Mouse (Mus musculus) neural tube, embryonic 11.5 days (tissue): Measurements from ENCODE around the gene Prdm16. TPM values are rescaled to one million over a fixed set of nuclear protein-coding genes. Genes with fewer than 3 reads are reported as not detected.
A peak's percentile ranks its signal among the peaks of the same experiment; 100 is the strongest.

Source experiments
- ATAC-seq: fragments of 200-750 bp; cut with Nextera tagmentation; 2 replicates; pipeline ENCODE4 v1.8.0; 2017; ENCODE audit warnings: moderate number of reproducible peaks, mild to moderate bottlenecking, moderate TSS enrichment, moderate library complexity; ENCODE audit not compliant: insufficient read depth, low FRiP score, low TSS enrichment
- DNase-seq: peaks from one replicate; pipeline ENCODE4 v3.0.0-alpha.2; 2015; ENCODE audit warnings: low spot score
- H3K27ac ChIP-seq: fragments of 300-500 bp; sonication (generic); 2 replicates; pipeline ENCODE4 v1.5.1; 2014; ENCODE audit warnings: low read depth, mild to moderate bottlenecking, low read length
- H3K27me3 ChIP-seq: fragments of 300-500 bp; sonication (generic); 2 replicates; pipeline ENCODE4 v1.6.1; 2014; ENCODE audit warnings: mild to moderate bottlenecking, low read length, mixed read lengths; ENCODE audit not compliant: control insufficient read depth, insufficient read depth
- H3K36me3 ChIP-seq: fragments of 300-500 bp; sonication (generic); 2 replicates; pipeline ENCODE4 v1.6.1; 2014; ENCODE audit warnings: mild to moderate bottlenecking, low read length, moderate library complexity, mixed read lengths; ENCODE audit not compliant: control insufficient read depth, insufficient read depth
- H3K4me1 ChIP-seq: fragments of 300-500 bp; sonication (generic); 2 replicates; pipeline ENCODE4 v1.6.1; 2014; ENCODE audit warnings: low read length, mixed read lengths; ENCODE audit not compliant: control insufficient read depth, insufficient read depth
- H3K4me2 ChIP-seq: fragments of 300-500 bp; sonication (generic); 2 replicates; pipeline ENCODE4 v1.6.1; 2014; ENCODE audit warnings: low read depth, mild to moderate bottlenecking, moderate library complexity
- H3K4me3 ChIP-seq: fragments of 300-500 bp; sonication (generic); 2 replicates; pipeline ENCODE4 v1.5.1; 2014; ENCODE audit warnings: low read depth, low read length
- H3K9ac ChIP-seq: fragments of 300-500 bp; sonication (generic); 2 replicates; pipeline ENCODE4 v1.6.1; 2014; ENCODE audit warnings: mild to moderate bottlenecking, low read length
- H3K9me3 ChIP-seq: fragments of 300-500 bp; sonication (generic); 2 replicates; pipeline ENCODE4 v1.6.1; 2016; ENCODE audit warnings: low read length; ENCODE audit not compliant: control insufficient read depth
- WGBS: fragments of 180-500 bp; shearing (Covaris S2); extraction: QIAGEN DNeasy Blood & Tissue Kit; methylation state at CpG from one replicate; pipeline ENCODE4 v1.1.7; 2014; 5-methylcytosine and 5-hydroxymethylcytosine counted together
- polyA plus RNA-seq: library from polyadenylated mRNA; unstranded; fragments of >200 nt; fragmentation: Nextera tagmentation; extraction: Ambion mirVana; gene quantifications from 2 replicates; pipeline ENCODE4 v1.2.1, GENCODE M21; 2014

Prdm16 gene
- polyA plus RNA-seq, 1 experiment from 2014 or later, result 10.9 TPM

GRCm38 (mm10) chr4:154359762-154360300 is 276.8 kb downstream of the Prdm16 start:
- no peak for ATAC-seq
- Histone ChIP-seq H3K4me2 (no peak overlapping the region), H3K9ac (no peak overlapping the region), H3K27me3 (0 out of 2 replicates have a peak, but pooled peaks cover 2% of the 10 kb centered on the region), H3K36me3 (no peaks in the 10 kb centered on the region), H3K9me3 (no peaks in the 10 kb centered on the region), H3K4me1 (no peaks in the 10 kb centered on the region), H3K4me3 (no peak overlapping the region), H3K27ac (no peak overlapping the region)
- DNase-seq, result no peak
- WGBS, result 70% methylated on average over 9 of the region's 9 CpGs

GRCm38 (mm10) chr4:154358816-154359215 is 277.9 kb downstream of the Prdm16 start:
- no peak overlapping the region for H3K27ac ChIP-seq
- ATAC-seq, result no peak
- H3K36me3 ChIP-seq, result no peaks in the 10 kb centered on the region

GRCm38 (mm10) chr4:154358370-154358769 is 278.3 kb downstream of the Prdm16 start:
- no peak for DNase-seq
- no peak overlapping the region for H3K27ac ChIP-seq
- no peak for ATAC-seq
- 75% methylated on average over 5 of the region's 5 CpGs for WGBS
- H3K4me1 ChIP-seq, result no peaks in the 10 kb centered on the region
- H3K9ac ChIP-seq, result no peak overlapping the region
- H3K27me3 ChIP-seq, result 0 out of 2 replicates have a peak, but pooled peaks cover 2% of the 10 kb centered on the region
- H3K36me3 ChIP-seq, result no peaks in the 10 kb centered on the region
- no peak overlapping the region for H3K4me2 ChIP-seq
- no peak overlapping the region for H3K4me3 ChIP-seq
- no peaks in the 10 kb centered on the region for H3K9me3 ChIP-seq

More at GRCm38 (mm10) chr4:154358816-154359215, 277.9 kb downstream of the Prdm16 start:
- Histone ChIP-seq H3K9ac (no peak overlapping the region), H3K4me2 (no peak overlapping the region), H3K4me1 (no peaks in the 10 kb centered on the region), H3K9me3 (no peaks in the 10 kb centered on the region), H3K27me3 (0 out of 2 replicates have a peak, but pooled peaks cover 2% of the 10 kb centered on the region), H3K4me3 (no peak overlapping the region)
- 71% methylated on average over 11 of the region's 11 CpGs for WGBS
- DNase-seq, result no peak

DNA sequence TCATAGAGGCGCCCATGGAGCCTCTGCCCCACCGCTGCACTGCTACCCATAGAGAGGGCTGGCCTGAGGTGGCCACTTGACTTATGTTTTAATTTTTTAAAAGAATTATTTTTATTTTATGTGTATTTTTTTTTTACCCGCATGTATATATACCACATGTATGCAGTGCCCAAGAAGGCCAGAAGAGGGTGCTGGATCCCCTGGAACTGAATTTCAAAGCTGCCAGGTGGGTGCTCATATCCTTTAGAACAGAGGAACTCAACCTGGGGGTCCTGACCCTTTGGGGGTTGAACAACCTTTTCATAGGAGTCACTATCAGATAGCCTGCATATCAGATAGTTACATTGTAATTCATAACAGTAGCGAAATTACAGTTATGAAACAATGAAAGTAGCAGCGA is 281.3 kb downstream of the Prdm16 start:
- Histone ChIP-seq H3K9me3 (no peaks in the 10 kb centered on the region), H3K9ac (no peak overlapping the region), H3K4me3 (no peak overlapping the region), H3K27me3 (no peaks in the 10 kb centered on the region), H3K4me2 (no peak overlapping the region), H3K4me1 (no peaks in the 10 kb centered on the region), H3K27ac (no peak overlapping the region), H3K36me3 (no peaks in the 10 kb centered on the region)
- 93% methylated on average over 5 of the region's 5 CpGs for WGBS
- ATAC-seq (no peak), DNase-seq (no peak)

DNA sequence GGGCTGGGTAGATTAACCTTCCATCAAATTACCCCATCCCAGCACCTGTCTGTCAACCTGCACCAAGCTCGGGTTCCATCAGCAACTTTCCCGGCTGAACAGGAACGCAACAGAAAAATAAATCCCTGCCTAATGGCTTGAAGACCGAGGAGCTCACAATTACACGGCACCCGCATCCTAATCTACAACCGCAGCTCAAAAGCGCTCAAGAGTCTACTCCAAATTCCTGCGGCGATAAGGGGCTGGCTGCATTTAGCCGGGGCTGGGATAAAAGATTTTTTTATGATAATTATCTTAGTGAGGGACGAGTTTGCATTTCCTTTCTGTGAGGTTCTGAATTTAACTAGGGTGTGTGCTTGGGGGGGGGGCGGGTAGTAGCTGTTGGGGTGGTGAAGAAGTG is 284.4 kb downstream of the Prdm16 start:
- DNase-seq (no peak), ATAC-seq (no peak)
- Histone ChIP-seq H3K27me3 (no peaks in the 10 kb centered on the region), H3K4me1 (peaks cover 10% of the 10 kb centered on the region), H3K4me2 (no peak overlapping the region), H3K9ac (no peak overlapping the region), H3K27ac (no peak overlapping the region), H3K4me3 (no peak overlapping the region), H3K36me3 (no peaks in the 10 kb centered on the region), H3K9me3 (no peaks in the 10 kb centered on the region)
- WGBS, result 79% methylated on average over 13 of the region's 13 CpGs

DNA sequence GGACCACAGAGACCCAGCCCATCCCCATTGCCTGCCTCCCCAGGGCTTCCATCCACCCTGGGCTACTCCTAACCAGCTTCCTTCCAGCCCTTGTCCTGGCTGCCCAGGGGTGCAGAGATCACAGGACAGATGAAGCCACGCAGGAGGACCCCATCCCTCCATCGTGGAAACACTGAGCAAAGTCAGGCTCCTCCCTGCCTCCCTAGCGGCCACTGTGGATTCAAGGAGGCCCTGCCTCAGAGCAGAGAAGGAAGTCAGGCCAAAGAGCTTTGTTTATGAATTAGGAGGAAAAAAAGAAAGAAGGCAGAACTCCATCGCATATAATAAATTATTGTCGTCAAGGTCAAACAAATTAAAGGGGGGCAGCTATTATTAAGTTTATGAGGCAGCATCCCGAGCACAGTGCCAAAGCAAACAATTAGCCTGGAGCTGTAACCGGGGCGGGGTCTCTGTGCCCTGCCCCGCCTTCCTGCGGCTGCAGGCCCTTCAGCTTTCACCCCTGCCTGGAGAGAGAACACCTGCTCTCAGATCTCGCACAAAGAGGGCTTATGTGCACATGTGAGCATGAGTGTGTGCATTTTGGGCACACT is 288.4 kb downstream of the Prdm16 start:
- Histone ChIP-seq H3K27ac (no peak overlapping the region), H3K9ac (no peak overlapping the region), H3K9me3 (no peaks in the 10 kb centered on the region), H3K4me2 (no peak overlapping the region), H3K27me3 (no peaks in the 10 kb centered on the region), H3K4me1 (peaks cover 21% of the 10 kb centered on the region), H3K36me3 (no peaks in the 10 kb centered on the region), H3K4me3 (no peak overlapping the region)
- ATAC-seq (no peak; the same call in 1 of the 2 replicates), DNase-seq (no peak)
- WGBS, result 51% methylated on average over 11 of the region's 11 CpGs

- 35% methylated on average over 19 of the region's 19 CpGs for WGBS
- H3K4me1 ChIP-seq, result peaks cover 21% of the 10 kb centered on the region
- no peak overlapping the region for H3K4me3 ChIP-seq
- H3K27me3 ChIP-seq, result no peaks in the 10 kb centered on the region
- H3K36me3 ChIP-seq, result no peaks in the 10 kb centered on the region
- H3K4me2 ChIP-seq, result no peak overlapping the region
- H3K27ac ChIP-seq, result peak overlapping the region; percentile 30; the same call in 1 of the 2 replicates
- ATAC-seq, result peak; percentile 45
- H3K9ac ChIP-seq, result no peak overlapping the region
- no peaks in the 10 kb centered on the region for H3K9me3 ChIP-seq
- DNase-seq, result peak; percentile 53
These were observed 289.7 kb downstream of the Prdm16 start for GRCm38 (mm10) chr4:154346731-154347522.

- Histone ChIP-seq H3K9me3 (no peaks in the 10 kb centered on the region), H3K9ac (peak overlapping the region; percentile 2; the same call in 1 of the 2 replicates), H3K36me3 (no peaks in the 10 kb centered on the region), H3K4me3 (no peak overlapping the region), H3K27me3 (0 out of 2 replicates have a peak, but pooled peaks cover 3% of the 10 kb centered on the region), H3K4me1 (peaks cover 37% of the 10 kb centered on the region), H3K27ac (peak overlapping the region; percentile 4; the same call in 1 of the 2 replicates), H3K4me2 (no peak overlapping the region)
- DNase-seq (peak; percentile 57), ATAC-seq (no peak)
- 19% methylated on average over 10 of the region's 10 CpGs for WGBS
These were observed 300.0 kb downstream of the Prdm16 start for GRCm38 (mm10) chr4:154336650-154337049.
